Mouse (Mus musculus) ES-CJ7 (cell line): ENCODE data around the gene Ssbp1.
A peak's percentile ranks its signal among the peaks of the same experiment; 100 is the strongest.

Source experiments
- DNase-seq: peaks from one replicate; pipeline ENCODE4 v3.0.0; 2011; ENCODE audit warnings: low read depth, low spot score

Gene Ssbp1

DNA sequence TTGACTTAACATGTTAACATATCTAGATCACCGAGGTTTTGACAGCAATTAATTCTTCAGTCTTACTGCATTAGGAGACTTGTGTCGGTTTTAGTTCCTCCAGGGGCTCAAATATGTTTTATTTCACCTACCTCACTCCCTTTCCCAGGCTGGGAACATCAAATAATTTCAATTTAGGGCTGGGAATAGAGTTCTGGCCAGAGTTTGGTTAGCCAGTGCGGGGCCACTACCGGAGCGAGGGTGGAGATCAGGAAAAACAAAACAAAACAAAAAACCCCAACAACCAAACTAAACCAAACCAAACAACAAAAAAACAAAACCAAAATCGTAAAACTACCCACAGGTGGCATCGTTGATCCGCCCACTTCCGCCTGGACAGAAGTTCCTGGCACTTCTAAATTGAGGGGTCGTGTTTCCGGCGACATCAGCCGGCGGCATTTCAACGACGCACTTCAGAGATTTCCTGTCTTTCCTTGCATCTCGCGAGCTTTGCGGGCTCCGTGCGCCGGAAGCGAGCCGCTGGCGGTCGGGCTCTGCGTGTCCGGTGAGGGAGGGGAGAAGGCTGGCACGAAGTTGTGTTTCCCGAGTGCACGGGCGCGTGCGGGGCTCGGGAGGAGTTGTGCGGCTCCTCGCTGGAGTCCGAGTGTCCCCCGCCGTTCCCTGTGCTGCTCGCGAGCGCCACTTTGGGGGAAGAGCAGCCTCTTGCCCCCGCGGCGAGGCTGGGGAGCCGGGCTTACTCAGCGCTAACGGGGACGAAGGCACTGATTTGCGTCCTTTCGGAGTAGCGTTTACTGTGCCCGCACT is at the start of gene Ssbp1:
TSS of gene Ssbp1 (plus strand) at position 437 of the 804 bp plus-strand sequence.
- DNase-seq, result peak; percentile 98

DNA sequence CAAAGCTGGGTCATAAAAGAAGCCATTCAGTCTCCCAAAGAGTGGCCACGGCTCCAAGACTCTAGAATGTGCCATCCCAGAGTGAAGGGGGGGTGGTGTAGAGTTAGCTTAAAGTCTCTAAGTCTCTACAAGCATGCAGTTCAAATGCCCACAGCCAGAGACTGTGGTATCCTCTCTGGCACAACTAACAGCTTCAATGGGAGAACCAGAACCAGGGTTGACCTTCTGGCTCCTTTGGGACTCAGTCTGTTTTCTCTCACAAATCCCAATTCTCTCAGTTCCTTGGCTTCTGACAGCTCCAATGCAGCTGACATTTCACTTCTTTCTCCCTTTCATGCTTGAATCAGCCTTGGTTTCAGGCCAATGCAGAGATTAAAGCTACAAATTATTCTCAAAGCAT is 48.1 kb upstream of the Ssbp1 start:
- DNase-seq, result no peak

DNA sequence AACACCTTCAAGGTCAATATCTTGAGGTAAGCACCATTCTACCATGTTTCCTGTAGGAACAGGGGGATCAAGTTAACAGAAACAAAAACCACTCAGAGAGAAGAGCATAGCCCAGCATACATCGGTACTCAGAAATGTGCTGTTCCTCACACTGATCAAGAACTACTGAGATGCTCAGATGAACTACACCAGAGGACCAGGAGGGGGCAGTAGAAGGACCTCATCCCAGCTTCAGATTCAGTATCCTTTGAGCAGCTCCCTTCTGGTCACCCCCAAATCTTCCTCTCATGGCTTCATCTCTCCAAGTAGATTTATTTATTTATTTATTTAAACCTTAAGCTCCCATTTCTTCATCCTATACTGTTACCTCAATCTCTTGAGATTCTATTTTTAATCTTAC is 47.4 kb upstream of the Ssbp1 start:
- peak; percentile 64 for DNase-seq

DNA sequence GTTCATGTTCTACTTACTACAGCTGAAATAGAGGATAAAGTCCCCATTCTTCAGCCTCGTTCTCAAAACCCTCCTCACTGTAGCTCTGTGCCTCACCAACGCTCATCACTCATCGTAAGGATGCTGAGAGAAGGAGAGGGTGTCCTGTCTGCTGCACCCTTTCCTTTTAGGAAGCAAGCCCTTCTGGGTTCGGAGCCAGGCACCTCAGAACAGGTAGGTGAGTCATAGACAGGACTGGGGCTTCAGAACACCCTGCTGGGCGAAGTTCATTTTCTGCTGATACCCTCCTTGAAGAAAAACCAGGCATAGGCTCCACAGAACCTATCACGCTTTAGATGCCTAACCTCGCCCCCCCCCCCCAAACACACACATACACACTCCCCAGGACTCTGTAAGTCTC is 43.7 kb upstream of the Ssbp1 start:
- DNase-seq, result no peak

DNA sequence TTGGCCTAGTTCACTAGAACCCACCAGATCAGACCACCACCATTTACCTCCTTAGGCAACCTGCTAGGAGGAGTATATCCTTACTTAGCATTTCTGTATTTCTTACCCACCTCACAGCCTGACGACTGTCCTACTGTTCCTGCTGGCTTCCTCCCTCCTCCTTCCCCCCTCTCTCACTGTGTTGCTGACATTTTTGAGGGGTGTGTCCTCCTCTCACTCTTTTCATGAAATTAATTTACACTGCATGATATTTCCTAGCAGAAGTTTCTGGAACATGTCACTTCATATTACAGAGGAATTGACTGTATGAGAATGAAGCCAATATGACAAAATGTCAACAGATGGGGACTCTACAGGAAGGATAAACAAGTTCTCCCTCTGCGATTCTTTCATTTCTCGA is 42.5 kb upstream of the Ssbp1 start:
- DNase-seq, result no peak

DNA sequence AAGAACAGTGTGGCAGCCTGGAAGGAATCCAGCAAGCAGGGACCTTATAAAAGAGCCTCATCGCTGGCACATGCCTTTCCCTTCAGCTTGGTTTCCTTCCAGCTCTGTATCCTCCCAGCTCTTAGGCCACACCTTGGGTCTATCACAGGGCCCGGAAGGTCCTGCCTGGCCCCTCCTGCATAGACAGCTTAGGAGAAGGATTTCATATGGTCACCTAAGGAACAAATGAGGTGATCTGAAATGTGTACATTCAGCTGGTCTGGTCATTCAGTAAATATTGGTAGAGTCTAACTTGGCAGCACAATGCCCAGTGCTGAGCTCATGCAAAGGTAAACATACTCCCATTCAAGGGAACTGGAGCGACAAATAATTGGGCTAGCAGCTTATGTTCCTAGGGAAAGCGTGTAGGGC is 41.6 kb upstream of the Ssbp1 start:
- DNase-seq, result no peak

DNA sequence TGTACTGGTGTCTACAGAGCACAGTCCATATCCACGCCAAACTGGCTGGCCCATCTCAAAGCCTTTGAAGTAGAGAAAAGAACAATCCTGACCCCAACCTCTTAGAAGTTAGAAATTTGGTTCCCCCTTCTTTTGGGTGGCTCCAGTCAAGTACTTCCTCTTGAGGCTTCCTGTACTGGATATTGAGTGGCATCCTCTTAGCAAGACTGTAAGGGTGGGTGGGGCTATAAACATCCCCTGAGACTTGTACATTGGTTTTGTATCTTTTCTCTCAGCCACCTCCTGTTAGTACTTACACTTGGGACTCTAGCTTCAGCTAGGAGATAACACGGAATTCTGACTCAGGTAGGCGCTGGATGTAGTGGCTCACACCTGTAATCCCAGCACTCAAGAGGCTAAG is 40.9 kb upstream of the Ssbp1 start:
- DNase-seq, result no peak

DNA sequence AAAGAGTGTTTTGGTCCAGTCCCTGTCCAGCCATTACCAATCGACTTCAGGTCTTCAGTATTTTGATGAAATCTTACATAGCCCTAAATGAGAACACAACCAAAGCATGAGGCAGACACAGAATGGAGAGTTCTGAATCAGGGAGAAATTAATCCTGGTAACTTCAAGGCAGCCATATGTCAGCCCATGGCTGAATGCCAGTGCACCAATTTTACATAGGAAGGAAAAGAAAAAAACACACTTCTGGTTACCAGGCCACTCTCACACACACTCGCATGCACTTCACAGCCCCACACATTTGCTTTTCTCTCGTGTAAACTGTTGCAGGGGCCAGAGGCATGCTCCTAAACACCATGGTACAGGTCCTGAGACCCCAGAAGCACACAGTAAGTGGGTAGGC is 40.3 kb upstream of the Ssbp1 start:
- no peak for DNase-seq

DNA sequence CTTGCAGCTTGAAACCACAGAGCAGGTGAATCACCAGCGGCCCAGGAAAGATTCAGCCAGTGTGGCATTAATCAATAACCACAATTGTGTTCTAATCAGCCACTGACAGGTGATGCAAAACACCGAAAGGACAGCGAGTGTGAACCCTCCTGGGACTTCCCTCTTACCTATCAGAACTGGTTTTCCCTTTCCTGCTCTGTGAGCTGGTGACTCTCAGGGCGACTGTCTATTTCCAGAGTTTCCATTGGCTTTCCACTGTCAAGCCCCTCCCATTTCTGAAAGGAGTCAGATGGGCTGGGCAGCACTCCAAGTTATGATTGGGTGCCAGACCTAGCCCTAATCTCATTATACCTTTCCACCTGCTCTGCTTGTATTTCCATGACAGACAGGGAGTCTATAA is 39.8 kb upstream of the Ssbp1 start:
- no peak for DNase-seq

DNA sequence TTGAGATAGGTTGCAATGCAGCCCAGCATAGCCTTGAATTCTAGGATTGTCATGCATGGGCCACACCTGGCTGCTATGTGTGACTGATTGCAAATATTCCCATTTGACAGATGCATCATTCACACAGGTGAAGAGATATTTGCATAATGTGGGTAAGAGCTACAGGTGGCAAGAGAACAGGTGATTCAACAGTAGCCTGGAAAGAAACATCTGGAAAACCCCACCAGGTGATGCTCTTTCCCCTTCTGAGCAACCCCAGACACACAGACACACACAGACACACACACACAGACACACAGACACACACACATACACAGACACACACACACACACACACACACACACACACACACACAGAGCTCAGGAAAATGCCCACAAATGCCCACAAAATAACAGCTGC is 39.3 kb upstream of the Ssbp1 start:
- no peak for DNase-seq

DNA sequence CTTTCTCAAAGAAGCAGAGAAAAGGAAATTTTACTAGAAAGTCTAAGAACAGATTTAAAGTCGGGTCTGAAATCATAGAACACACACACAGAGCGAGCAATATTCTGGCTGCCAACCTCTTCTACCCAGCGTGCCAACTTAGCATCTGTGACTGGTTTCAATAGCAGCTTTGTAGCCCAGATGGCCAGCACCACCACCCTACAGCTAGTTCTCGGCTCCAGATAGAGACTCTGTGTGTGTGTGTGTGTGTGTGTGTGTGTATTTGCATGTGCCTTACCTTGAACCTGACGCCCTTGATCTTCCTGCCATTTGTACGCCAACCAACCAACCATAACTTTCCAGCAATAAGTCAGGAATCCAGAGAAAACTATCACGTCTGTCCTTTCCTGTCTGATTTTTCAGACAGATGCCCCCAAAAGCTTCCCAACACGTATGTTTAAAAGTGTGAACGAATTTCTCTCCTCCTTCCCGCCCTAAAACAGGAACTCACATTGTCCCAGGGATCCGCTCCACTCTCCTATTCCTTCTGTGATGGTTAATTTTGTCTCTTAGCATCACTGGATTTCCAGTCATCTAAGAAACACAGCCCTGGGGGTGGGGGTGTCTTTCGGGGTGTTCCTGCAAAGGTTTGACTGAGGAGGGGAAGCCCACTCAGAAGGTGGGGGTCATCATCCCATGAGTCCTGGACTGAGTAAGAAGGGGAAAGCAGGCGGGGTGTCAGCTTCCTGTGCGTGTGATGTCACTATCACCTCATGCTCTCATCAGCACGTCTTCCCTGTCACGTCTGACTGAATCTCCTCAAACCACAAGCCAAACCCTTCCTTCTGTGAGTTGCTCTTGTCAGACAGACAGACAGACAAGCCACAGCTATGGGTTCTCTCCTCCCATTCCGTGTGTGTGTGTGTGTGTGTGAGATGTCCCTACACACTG is 38.5 kb upstream of the Ssbp1 start:
- DNase-seq, result no peak

DNA sequence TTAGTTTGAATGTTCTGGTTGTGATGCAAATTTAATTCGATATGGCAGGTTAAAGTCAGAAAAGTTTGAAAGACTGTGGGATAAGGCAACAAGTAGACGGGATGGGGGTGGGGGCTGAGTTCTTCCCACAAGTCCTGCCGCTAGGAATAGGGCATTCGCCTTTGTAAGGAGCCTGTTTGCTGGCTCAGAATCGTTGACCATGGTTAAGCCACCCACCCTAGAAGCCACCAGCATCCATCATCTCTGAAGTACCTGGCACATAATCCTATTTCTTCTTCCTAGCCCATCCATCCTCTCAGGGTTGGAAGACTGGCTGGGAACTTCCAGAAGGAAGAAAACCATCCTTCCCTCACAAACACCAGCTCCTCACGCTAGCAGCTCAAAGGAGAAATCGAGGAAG is 36.5 kb upstream of the Ssbp1 start:
- DNase-seq, result peak; percentile 17

DNA sequence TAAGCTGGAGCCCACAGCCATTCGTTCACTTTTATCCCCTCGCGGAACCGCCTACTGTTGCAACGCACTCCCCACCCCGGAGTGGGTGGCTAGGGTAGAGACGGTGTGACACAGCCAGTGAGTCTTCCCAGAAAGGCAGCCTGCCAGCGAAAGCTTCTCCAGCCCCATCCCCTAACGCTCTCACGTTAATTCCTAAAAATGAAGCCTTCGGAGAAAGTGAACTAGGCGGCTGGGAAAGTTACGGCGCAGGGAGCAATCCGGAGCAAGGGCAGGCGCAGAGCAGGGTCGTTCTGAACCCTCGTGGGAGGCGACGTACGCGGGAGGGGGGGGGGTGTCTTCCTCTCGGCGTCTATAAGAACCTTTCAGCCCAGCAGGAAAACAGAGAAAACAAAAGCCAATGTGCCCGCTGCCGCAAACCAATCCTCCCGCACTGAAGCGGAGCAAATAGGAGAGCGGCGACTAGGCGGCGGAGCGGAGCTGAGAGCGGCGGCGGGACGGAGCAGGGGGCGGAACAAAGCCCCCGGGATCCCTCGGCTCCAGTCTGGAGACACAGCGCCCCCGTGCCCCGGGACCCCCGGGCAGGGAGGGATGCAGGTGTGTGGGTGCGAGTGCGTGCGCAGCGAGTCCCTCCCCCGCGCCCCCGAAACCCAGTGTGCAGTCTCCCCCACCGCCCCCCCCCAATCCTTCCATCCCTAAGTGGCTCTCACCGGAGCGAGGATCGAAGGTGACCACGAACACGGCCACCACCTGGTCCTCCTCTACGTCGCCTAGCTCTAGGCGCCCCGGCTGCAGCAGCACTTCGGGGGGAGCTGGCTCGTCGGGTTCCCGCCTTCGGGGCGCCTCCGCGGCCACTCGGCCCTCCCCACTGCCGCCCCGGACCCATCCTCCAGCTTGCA is 35.8 kb upstream of the Ssbp1 start:
- DNase-seq, result peak; percentile 45

DNA sequence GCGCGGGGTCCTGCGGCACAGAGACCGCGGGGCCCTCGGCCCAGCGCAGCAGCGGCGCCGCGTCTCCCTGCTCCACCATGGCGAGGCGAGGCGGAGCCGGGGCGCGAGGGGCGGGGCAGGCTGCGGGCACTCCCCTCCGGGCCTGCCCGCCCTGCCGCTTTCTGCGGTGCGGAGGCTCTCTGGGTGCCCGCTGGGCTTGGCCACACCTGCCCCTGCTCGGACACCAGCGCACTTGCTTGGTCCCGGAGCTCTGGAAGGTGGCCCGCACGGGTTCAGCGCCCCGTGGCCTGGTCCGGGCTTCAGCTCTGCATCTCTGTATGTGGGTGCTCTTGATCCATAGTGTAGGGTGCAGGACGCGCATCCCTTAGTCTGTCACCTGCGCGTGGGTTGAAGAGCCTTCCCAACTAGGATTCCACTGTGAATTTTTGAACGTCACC is 35.1 kb upstream of the Ssbp1 start, which contains the start of gene E330009J07Rik:
TSS of gene E330009J07Rik (minus strand) at position 89 of the 437 bp plus-strand sequence.
- DNase-seq, result peak; percentile 34

DNA sequence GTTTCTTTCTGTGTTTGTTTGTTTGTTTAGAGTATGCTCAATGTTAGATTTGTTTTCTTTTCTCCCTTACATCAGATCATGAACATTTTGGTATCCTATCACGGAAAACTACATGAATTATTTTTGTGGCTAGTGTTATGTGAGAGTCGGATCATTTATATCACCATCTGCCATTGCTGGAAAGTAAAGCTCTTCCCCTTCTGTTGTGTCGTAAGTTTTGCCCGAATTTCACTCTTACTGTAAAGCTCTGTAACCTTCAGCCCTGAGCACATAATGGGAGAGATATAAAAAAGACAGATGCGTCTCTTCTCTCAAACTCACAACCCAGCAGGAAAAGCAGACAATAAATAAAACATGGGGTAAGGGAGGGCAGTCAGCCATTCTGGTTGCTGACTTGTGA is 32.2 kb upstream of the Ssbp1 start, which contains the start of gene Wee2:
TSS of gene Wee2 (plus strand) at position 153 of the 400 bp plus-strand sequence.
- no peak for DNase-seq

DNA sequence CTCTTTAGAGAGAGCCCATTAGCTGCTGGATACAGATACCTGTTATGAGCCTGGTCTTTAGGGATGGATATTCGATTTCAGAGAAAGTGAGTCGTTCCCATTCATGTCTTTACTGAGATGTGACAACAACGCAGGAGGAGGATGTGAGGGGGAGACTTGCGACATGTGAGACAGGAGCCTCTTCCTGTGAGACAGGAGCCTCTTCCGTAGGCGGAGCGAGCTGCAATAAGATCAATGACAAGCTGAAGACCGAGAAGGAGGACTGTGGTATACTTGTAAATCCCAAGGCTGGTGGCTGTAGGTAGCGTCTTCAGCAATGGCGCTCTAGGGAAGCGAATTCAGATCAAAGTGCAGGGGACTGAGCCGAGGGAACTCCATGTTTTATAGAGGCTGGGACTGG is 31.4 kb upstream of the Ssbp1 start:
- no peak for DNase-seq

DNA sequence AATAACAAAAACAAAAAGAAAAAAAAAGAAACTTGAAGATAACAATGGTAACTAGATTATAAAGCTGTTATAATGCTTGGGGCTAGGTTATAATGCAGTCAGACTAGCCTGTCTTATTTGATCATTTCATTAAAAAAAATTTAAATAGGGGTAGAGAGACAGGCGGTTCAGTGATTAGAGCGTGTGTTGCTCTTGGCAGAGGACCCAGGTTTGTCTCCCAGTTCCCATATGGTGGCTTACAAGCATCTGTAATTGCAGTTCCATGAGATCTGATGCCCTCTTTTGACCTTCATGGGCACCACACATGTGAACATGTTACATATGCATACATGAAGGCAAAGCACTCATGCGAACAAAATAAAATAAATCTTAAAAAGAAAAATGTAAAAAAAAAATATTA is 29.9 kb upstream of the Ssbp1 start:
- DNase-seq, result no peak

DNA sequence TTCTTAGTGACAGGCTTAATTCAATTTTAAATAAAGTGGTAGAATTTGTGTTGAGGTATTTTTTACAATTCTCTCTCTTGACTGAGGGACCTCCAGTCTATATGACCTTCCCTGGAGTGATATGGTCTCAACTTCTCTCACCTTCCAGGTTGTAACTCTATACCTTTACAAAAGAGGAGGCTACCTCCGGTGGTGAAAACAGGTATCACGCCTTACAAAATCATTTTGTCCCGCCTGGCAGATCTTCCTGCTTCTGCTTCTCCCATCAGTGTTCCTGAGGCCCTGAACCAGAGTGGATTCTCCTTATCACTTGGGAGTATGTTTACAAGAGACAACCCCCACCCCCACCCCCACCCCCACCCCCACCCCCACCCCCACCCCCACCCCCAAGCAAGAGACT is 29.4 kb upstream of the Ssbp1 start:
- peak; percentile 28 for DNase-seq

DNA sequence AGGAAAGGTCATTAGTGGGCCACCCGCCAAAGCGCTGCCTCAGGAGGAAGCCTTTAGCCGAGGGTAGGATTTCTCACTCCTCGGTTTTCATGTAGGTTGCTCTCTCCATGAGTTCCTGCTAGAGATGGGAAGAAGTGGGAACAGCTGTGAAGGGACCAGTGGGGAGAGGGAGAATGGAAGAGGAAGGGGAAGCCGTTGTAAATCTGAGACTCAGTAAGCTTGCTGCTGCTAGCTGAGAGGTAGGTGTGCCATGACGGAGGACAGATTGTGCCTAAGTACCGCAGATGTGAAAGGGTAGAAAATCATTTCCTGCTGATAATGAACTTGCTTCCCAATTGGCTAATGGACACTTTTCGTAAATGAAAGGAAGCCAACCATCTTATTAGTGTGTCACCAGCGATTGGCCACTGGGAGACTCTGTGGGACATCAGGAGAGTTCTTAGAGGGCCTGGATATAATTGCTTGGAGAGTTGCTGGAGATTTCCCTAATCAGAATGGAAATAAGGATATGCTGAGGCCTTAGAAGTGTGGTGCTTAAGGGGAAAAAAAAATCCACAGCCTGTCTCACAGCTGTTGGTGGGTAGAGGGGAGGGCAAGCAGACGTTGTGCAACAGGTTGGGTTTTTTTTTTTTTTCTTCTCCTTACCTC is 27.7 kb upstream of the Ssbp1 start:
- DNase-seq, result no peak

DNA sequence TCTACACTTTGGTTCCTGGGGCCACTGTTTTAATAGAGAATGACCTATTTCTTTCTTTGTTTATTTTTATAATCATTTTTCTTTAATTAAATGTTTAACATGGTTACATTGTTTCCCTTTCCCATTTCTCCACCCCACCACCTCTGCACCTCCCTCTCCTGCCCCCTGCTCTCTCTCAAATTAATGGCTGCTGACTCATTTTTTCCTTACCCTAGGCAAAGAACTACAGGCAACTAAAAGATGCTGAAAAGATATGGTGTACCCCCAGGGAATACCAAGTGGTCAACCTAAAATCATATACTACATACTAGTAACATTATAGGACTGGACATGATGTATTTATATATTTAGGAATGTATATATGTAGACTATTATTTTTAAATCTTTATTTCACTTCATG is 22.5 kb upstream of the Ssbp1 start:
- no peak for DNase-seq

DNA sequence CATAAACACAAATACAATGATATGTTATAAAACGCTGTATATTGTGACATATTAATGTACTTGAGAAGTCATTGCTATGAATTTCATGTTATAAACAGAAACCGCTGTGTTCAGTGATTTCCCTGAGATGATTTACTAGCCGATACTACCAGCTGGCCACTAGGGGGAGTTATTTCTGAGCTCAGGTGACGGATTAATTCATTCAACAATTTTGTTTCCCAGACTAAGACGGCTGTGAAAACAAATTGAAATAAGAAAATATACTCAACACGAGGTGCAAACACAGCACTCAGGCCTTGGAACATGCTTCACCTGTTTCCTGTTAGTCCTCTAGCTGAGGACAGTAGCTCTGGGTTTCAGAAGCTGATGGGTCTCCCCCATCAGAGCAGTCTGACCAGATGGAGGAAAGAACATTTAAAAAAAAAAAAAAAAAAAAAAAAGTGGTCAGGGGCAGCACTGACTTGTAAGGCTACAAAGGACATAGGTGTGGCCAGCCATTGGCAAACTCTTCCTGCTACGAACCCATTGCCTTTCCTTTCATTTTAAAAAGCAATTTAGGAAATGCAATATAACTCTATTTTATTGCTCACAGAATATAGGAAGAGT is 16.6 kb upstream of the Ssbp1 start:
- peak; percentile 38 for DNase-seq
